Mouse (Mus musculus) liver, embryonic 14.5 days (tissue): ENCODE measurements at regions not wholly inside any gene's neighbourhood (a gene's known extent, or its start where the extent isn't known, plus 50 kb on each side); places are given as distances from the start of the nearest gene placed in this dataset.

Experiments used
- ATAC-seq: fragments of 200-750 bp; cut with Nextera tagmentation; 2 replicates; pipeline ENCODE4 v1.8.0; 2017; ENCODE audit warnings: moderate number of reproducible peaks, mild to moderate bottlenecking, moderate library complexity; ENCODE audit not compliant: insufficient read depth
- DNase-seq, 3 experiments: peaks; one replicate each; pipeline ENCODE4 v3.0.0-alpha.2; 2012 to 2013; ENCODE audit warnings: low read depth in 3 of 3, low spot score in 3 of 3
- H3K27ac ChIP-seq: fragments of 300-500 bp; sonication (generic); 2 replicates; pipeline ENCODE4 v1.5.1; 2014; ENCODE audit warnings: moderate library complexity, mild to moderate bottlenecking, control low read depth, inconsistent platforms
- H3K27me3 ChIP-seq: fragments of 300-500 bp; sonication (generic); 2 replicates; pipeline ENCODE4 v1.6.1; 2014; ENCODE audit warnings: mild to moderate bottlenecking, low read length, moderate library complexity; ENCODE audit not compliant: control insufficient read depth, insufficient read depth
- H3K36me3 ChIP-seq: fragments of 300-500 bp; sonication (generic); replicated peaks from 2 replicates; pipeline ENCODE4 v1.6.1; 2014; ENCODE audit warnings: low read depth; ENCODE audit not compliant: control insufficient read depth, insufficient read depth
- H3K4me1 ChIP-seq, 2 experiments: fragments of 200-500 bp in 1 of 2; fragments of 300-500 bp in 1 of 2; sonication (generic) in 1 of 2; replicated peaks; 2 replicates each; pipeline ENCODE4 v1.6.1; 2012 to 2014; ENCODE audit warnings: antibody characterized with exemption in 1 of 2, inconsistent platforms in 1 of 2, low read length in 1 of 2; ENCODE audit not compliant: control insufficient read depth in 2 of 2, insufficient read depth in 2 of 2
- H3K4me2 ChIP-seq: fragments of 300-500 bp; sonication (generic); 2 replicates; pipeline ENCODE4 v1.6.1; 2014; ENCODE audit warnings: low read depth, mild to moderate bottlenecking, control low read depth, moderate library complexity
- H3K4me3 ChIP-seq, 2 experiments: fragments of 200-500 bp in 1 of 2; fragments of 300-500 bp in 1 of 2; sonication (generic) in 1 of 2; 2 replicates each; pipeline ENCODE4 v1.5.1; 2012 to 2014; ENCODE audit warnings: low read depth in 2 of 2, low read length in 2 of 2, mild to moderate bottlenecking in 2 of 2, control low read depth in 1 of 2, inconsistent platforms in 1 of 2, moderate library complexity in 1 of 2; ENCODE audit not compliant: insufficient read depth in 1 of 2
- H3K9ac ChIP-seq: fragments of 300-500 bp; sonication (generic); replicated peaks from 2 replicates; pipeline ENCODE4 v1.6.1; 2014; ENCODE audit warnings: mild to moderate bottlenecking, control low read depth, moderate library complexity
- H3K9me3 ChIP-seq: fragments of 300-500 bp; sonication (generic); 2 replicates; pipeline ENCODE4 v1.6.1; 2016; ENCODE audit warnings: low read length, mixed read lengths; ENCODE audit not compliant: control insufficient read depth
- CTCF ChIP-seq: IDR thresholded peaks from 2 replicates; pipeline ENCODE4 v1.5.1; 2016; ENCODE audit warnings: antibody characterized with exemption, low read depth, control low read depth
- EP300 ChIP-seq: IDR thresholded peaks from 2 replicates; pipeline ENCODE4 v1.6.1; 2016; ENCODE audit warnings: antibody characterized with exemption, low read depth
- WGBS: fragments of 180-500 bp; shearing (Covaris S2); extraction: QIAGEN DNeasy Blood & Tissue Kit; methylation state at CpG from one replicate; pipeline ENCODE4 v1.1.7; 2014; ENCODE audit not compliant: insufficient replicate concordance; 5-methylcytosine and 5-hydroxymethylcytosine counted together

- Histone ChIP-seq H3K9ac (no peak overlapping the region), H3K4me1 (no peaks in the 10 kb centered on the region), H3K4me3 (no peak overlapping the region), H3K27me3 (no peaks in the 10 kb centered on the region), H3K27ac (no peak overlapping the region), H3K4me2 (no peak overlapping the region), H3K9me3 (no peaks in the 10 kb centered on the region), H3K36me3 (no peaks in the 10 kb centered on the region)
- TF ChIP-seq EP300 (no peak), CTCF (no peak)
- WGBS = 56% methylated on average over 1 of the region's 1 CpGs
- ATAC-seq = no peak
- no peak for DNase-seq
Observed at GRCm38 (mm10) chr9:6726411-6726810, 456.8 kb upstream of the Ddi1 start.

- Histone ChIP-seq H3K9me3 (no peaks in the 10 kb centered on the region), H3K4me3 (no peak overlapping the region), H3K4me1 (no peaks in the 10 kb centered on the region), H3K27me3 (no peaks in the 10 kb centered on the region), H3K9ac (no peak overlapping the region), H3K36me3 (no peaks in the 10 kb centered on the region), H3K4me2 (no peak overlapping the region), H3K27ac (no peak overlapping the region)
- 44% methylated on average over 3 of the region's 3 CpGs for WGBS
- TF ChIP-seq CTCF (no peak), EP300 (no peak)
- ATAC-seq (no peak), DNase-seq (no peak)
Observed at GRCm38 (mm10) chr9:6677225-6677718, 407.6 kb upstream of the Ddi1 start.

- 32% methylated on average over 14 of the region's 14 CpGs for WGBS
- Histone ChIP-seq H3K9me3 (no peaks in the 10 kb centered on the region), H3K4me3 (no peak overlapping the region), H3K27me3 (no peaks in the 10 kb centered on the region), H3K9ac (no peak overlapping the region), H3K4me2 (no peak overlapping the region), H3K27ac (no peak overlapping the region), H3K36me3 (no peaks in the 10 kb centered on the region), H3K4me1 (no peaks in the 10 kb centered on the region)
- ATAC-seq (no peak), DNase-seq (no peak)
- TF ChIP-seq CTCF = peak; percentile 63
- no peak for TF ChIP-seq EP300
Observed at GRCm38 (mm10) chr9:6668001-6668969, 398.6 kb upstream of the Ddi1 start.

- DNase-seq (no peak), ATAC-seq (no peak)
- Histone ChIP-seq H3K4me3 (no peak overlapping the region), H3K27ac (no peak overlapping the region), H3K4me2 (no peak overlapping the region), H3K9ac (no peak overlapping the region), H3K9me3 (no peaks in the 10 kb centered on the region), H3K4me1 (no peaks in the 10 kb centered on the region), H3K36me3 (no peaks in the 10 kb centered on the region), H3K27me3 (no peaks in the 10 kb centered on the region)
- 42% methylated on average over 2 of the region's 2 CpGs for WGBS
- TF ChIP-seq EP300 = no peak
- no peak for TF ChIP-seq CTCF
Observed at GRCm38 (mm10) chr9:6665679-6666078, 396.0 kb upstream of the Ddi1 start.

- ATAC-seq (no peak), DNase-seq (no peak)
- no peaks in the 10 kb centered on the region for H3K4me1 ChIP-seq
- no peaks in the 10 kb centered on the region for H3K27me3 ChIP-seq
- no peak overlapping the region for H3K27ac ChIP-seq
- no peaks in the 10 kb centered on the region for H3K9me3 ChIP-seq
- no peak overlapping the region for H3K9ac ChIP-seq
- no peak overlapping the region for H3K4me3 ChIP-seq
- no peak for TF ChIP-seq EP300
- TF ChIP-seq CTCF = no peak
- H3K36me3 ChIP-seq = no peaks in the 10 kb centered on the region
- 48% methylated on average over 4 of the region's 4 CpGs for whole genome bisulfite sequencing
- H3K4me2 ChIP-seq = no peak overlapping the region
Observed at GRCm38 (mm10) chr9:6652267-6652994, 382.8 kb upstream of the Ddi1 start.
